Mouse (Mus musculus): ENCODE results near the gene Lipo1.
"Not testable (repeated sequence)": the region's sequence is repeated elsewhere in the genome, so short reads cannot be mapped to it uniquely, and the experiment has no call there.

Lipo1 gene

GRCm38 (mm10) chr19:33787359-33787758 is at the start of gene Lipo1:
Gene Lipo1, minus strand, starts transcription at chr19:33787459.
- not testable (repeated sequence) for DNase-seq (ENCODE audit: extremely low read depth, insufficient read length, low spot score)

- no peak for DNase-seq (ENCODE audit: extremely low read depth, insufficient read length, low spot score)
Measured at GRCm38 (mm10) chr19:33786576-33787277, 532 bp downstream of the Lipo1 start.

- peak; percentile 1 for DNase-seq (ENCODE audit: extremely low read depth, insufficient read length, low spot score)
Measured at GRCm38 (mm10) chr19:33761287-33762086, 25.8 kb downstream of the Lipo1 start, which contains the start of gene Lipo3. Gene Lipo3, minus strand, starts transcription at chr19:33761951.

GRCm38 (mm10) chr19:33751259-33751658 is 36.0 kb downstream of the Lipo1 start, which contains the start of gene Lipo2:
Gene Lipo2, minus strand, starts transcription at chr19:33751359.
- not testable (repeated sequence) for DNase-seq (ENCODE audit: extremely low read depth, insufficient read length, low spot score)
